Mouse (Mus musculus) monocyte, adult 5-6 weeks (primary cell): ENCODE measurements around the gene Bcl2l11. TPM values are rescaled to one million over a fixed set of nuclear protein-coding genes. Genes with fewer than 3 reads are reported as not detected.

Source experiments
- ATAC-seq: fragments of 153-309, 156-312 bp; replicated peaks from 2 replicates; pipeline ENCODE4 v1.8.0; 2017; ENCODE audit warnings: mild to moderate bottlenecking; ENCODE audit not compliant: low TSS enrichment, insufficient number of reproducible peaks, severe bottlenecking, poor library complexity, low FRiP score
- total RNA-seq: library from RNA; stranded (forward); fragments of 200-1000, 200-491, 200-594 nt; gene quantifications from 3 replicates; pipeline ENCODE4 v1.2.3, GENCODE M21; 2017

The Bcl2l11 gene
- total RNA-seq, 1 experiment from 2014 or later, result 90.2 TPM

DNA sequence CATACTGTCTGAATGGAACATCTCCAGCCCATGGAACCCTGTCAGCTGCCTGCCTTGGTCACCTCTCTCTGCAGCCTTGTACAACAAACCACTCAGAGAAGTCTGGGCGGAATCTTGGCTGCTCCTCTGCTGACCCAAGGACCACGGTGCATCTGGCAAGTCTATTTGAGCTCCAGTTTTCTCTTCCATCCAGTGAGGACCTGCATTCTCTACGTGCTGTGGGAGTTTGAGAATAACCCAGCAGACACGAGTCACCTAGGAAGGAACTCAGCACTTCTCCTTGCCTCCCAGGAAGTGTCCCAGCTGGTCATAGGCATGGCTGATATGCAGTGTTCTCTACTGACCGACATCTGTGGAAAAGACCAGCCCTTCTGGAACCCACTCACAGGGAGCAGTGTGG, 8.6 kb downstream of the Bcl2l11 start:
- ATAC-seq, result no peak

DNA sequence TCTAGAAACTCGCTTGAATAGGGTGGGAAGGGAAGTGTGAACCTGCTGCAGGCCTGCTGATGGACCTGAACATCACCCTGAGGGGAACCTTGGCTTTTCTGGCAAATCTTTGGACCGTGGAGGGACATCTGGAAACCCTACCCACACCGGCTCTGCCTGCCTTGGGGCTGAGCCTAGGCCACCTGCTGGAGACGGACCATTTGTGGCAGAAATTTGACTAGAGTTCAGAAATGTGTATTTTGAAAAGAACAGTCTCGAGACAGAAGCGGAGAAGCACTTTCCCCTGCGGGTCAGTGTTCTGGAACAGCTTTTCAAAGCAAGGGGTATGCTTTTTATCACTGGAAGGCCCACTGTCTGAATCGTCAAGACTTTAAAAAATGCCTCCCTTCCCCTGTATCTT, 9.1 kb downstream of the Bcl2l11 start:
- ATAC-seq, result no peak

GRCm38 (mm10) chr2:128136769-128137433, 11.1 kb downstream of the Bcl2l11 start:
- ATAC-seq, result no peak

- no peak for ATAC-seq
These were observed 11.8 kb downstream of the Bcl2l11 start for GRCm38 (mm10) chr2:128137480-128138276.

DNA sequence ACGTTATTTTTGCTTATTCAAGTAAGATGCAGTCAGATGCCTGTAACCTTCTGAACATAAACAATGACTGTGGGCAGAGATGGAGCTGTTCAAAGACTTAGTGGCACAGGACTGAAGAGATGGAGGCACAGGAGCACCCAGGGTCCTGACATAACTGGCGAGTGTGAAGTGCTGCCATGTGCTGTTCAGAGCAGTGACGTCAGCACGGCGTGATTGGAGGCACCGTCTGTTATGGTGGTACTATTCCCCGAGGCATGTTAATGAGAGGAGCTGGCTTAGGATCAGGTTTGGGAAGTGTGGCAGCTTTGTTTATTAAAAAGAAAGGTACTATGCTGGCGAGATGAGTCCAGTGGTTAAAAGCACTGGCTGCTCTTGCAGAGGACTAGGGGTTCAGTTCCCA, 13.1 kb downstream of the Bcl2l11 start:
- ATAC-seq, result no peak

- no peak for ATAC-seq
These were observed 13.9 kb downstream of the Bcl2l11 start for GRCm38 (mm10) chr2:128139781-128140180.

DNA sequence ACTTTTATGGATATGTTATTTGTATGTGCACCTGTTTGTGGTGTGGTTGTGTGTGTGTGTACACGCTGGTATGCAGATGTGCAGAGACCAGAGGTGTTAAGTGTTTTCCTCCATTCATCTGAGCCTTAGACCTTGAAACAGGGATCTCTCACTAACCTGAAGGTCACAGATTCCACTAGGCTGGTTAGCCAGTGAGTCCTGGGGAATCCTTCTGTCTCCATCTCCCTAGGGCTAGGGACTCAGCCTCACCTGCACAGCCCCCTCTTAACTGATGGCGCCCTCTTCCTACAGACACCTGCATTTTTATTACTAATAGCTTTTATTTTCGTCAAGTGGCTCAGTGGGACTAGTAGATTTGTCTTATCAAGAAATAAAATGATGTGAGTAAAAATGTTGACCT, 14.3 kb downstream of the Bcl2l11 start:
- no peak for ATAC-seq

GRCm38 (mm10) chr2:128143992-128144391, 18.2 kb downstream of the Bcl2l11 start:
- no peak for ATAC-seq

DNA sequence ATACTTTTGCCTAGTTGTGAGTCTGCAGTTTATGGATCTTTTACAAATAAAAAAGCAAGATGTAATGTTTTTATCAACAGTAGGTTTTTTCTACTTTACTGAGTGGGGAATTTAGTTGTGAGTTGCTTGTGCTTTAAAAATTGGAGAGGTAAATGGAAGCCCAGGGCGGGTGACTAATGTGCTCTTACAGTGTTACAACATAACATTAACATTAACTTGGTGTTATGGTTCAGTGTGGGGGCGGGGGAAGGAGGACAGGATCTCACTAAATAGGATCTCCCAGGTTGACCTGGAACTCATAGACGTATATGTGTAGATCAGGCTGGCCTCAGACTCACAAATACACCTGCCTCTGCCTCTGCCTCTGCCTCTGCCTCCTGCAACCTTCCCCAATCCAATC, 19.6 kb downstream of the Bcl2l11 start:
- no peak for ATAC-seq

GRCm38 (mm10) chr2:128149596-128149995, 23.8 kb downstream of the Bcl2l11 start:
- no peak for ATAC-seq

DNA sequence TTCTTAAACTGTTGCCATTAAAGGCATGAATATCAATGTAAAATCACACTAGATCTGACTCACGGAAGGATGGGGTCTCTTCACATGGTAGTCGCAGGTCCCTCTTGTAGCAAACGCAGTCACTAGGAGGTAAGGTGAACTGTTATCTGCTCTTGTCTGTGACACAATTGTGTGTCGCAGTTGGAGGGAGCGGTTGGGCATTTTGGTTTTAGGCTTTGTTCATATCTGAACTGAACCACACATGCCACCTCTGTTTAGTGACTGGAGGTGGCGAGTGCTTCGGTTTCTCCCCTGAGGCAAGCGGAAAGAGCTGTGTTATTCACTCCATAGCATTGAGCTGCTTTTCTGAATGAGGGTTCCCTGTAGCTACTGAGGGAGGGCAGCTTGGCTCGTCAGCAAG, 26.4 kb downstream of the Bcl2l11 start:
- ATAC-seq, result no peak

GRCm38 (mm10) chr2:128152845-128153550, 27.2 kb downstream of the Bcl2l11 start:
- no peak; the same call in 1 of the 2 replicates for ATAC-seq

DNA sequence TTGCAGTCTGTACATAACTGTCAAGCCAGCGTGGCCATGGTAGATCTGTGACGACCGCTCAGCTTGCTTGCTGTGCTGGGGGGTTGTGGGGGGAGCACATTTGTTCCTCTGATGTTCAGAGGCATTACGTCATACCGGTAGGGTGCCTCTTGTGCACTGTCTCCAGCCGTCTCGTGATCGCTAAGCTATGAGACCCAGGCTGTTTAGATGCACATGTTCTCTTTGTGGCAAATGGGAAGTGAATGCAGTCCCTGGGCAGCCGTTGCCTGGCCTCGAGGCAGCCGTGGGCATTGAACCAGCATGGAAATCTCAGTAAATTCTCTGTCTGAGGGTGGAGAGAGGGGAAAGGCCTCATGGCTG, 27.7 kb downstream of the Bcl2l11 start:
- no peak for ATAC-seq

- ATAC-seq, result no peak
These were observed 29.7 kb downstream of the Bcl2l11 start for GRCm38 (mm10) chr2:128155412-128156066.

GRCm38 (mm10) chr2:128156067-128156462, 30.2 kb downstream of the Bcl2l11 start:
- no peak for ATAC-seq

DNA sequence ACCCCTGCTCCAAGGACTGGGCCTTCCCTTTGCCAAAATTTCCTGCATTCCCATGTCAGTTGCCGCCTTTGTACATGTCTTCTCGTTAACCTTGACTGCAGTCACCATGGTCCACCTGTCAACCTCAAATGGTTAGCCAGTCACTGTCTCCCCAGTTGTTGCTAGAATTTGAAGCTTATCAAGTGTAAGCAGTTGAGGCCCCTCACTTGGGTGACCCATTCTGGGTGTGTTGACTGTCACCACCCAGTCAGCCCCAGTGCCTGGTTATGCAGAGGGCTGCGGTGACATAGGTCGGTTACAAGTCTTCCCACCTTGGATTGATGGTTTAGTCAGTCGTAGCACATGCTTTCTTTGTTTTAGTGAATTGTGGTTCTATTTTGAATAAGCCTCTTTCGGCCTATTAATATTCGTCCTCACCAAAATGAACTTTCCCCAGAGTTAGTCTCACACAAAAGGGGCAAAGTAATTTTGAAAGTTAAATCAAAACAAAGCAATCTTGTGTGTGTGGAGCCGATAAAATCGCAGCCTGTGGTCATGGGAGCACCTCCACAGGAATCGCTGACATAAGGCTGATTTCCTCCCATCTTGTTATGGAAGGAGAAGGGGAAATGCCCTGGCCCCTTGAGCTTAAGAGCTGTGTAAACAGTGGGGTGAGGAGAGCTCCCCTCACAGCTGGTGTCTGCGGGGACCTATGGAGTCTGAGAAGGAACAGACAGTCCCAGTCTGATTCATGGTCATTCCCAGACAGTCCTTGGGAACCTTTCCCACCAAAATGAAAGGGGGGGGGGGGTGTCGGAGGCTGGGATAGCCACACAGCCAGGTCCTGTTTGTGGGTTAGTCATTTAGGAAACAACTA, 30.9 kb downstream of the Bcl2l11 start:
- no peak for ATAC-seq

DNA sequence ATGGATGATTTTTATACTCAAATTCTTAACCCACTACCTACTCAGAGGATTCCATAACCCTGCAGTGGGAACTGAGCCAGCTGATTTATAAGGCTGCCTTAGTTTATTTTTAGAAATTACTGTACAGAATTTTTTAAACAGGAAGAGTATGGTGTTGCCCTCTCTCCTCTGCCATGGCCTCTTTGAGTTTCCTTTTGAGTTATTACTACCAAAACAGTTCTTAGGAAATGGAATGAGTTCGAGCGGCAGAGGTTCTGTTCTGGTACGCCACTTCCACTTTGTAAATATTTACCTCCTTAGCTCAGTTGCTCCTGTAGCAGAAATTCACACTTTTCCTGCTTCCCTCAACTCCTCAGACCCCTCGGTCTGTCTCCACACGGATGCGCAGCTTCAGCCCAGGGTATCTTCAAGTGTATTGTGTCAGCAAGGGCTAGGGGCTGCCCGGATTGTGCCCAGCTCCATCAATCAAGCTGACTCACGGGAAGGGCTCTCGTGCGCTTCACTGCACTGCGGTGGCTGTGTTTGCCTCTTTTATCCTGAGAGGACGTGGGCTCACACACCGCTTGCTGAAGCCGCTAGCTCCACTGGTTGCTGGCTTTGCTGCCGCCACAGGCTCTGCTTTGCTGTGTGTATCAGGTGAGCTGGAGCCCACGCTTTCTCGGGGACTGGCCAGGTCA, 33.0 kb downstream of the Bcl2l11 start:
- ATAC-seq, result no peak

DNA sequence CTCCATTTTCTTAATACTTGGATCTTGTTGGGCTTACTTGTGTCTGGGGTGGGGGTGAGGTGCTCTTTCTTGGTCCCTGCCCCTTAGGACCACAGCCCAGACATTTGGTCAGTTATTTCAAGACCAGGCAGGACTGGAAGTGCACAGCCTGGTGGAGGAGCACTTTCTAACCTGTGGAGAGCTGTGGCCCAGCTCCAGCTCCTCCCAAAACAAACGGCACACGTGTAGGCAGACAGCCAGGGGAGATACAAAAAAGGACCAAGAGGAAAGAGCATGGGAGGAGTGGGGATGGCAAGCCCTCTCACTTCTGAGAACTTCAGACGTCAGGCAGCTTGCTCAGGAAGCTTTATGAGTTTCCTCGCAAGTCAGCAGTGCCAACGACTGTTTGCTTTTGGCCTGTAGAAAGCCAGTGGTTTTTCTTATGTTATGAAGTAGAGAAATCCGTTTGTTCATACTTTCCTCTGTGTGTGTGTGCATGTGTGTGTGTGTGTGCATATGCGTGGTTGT, 33.8 kb downstream of the Bcl2l11 start:
- ATAC-seq, result no peak
